Mouse (Mus musculus) E14TG2a.4 (cell line): ENCODE measurements around the gene Zscan10.

Experiments used
- CTCF ChIP-seq: conservative IDR thresholded peaks from 2 replicates; pipeline ENCODE4 v1.5.1; 2014; ENCODE audit warnings: low read length
- NANOG ChIP-seq: IDR thresholded peaks from 2 replicates; pipeline ENCODE4 v1.6.1; 2014; ENCODE audit warnings: borderline replicate concordance, low read length, mixed read lengths
- POU5F1 ChIP-seq: IDR thresholded peaks from 2 replicates; pipeline ENCODE4 v1.6.1; 2014; ENCODE audit warnings: low read length, borderline replicate concordance

DNA sequence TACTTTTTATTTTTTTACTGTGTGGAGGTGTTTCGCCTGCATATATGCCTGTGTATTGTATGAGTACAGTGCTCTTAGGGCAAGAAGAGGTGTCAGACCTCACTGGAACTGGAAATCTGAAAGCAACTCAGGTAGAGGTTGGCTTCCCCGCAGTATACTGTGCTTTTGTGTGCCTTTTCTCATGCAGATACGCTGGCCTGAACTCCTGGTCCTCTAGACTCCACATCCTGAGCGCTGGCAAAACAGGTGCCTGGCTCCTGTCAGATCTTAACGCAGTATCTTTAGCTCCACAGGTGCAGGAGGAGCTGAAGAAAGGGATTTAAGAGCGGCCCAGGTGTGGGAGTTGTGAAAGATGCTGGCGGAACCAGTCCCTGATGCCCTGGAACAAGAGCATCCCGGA, 4.6 kb downstream of the Zscan10 start:
- TF ChIP-seq CTCF (no peak), NANOG (no peak), POU5F1 (peak; percentile 82)
